Comparison of ENCODE assay signal across 8 mouse cellular contexts in the genomic region with DNA sequence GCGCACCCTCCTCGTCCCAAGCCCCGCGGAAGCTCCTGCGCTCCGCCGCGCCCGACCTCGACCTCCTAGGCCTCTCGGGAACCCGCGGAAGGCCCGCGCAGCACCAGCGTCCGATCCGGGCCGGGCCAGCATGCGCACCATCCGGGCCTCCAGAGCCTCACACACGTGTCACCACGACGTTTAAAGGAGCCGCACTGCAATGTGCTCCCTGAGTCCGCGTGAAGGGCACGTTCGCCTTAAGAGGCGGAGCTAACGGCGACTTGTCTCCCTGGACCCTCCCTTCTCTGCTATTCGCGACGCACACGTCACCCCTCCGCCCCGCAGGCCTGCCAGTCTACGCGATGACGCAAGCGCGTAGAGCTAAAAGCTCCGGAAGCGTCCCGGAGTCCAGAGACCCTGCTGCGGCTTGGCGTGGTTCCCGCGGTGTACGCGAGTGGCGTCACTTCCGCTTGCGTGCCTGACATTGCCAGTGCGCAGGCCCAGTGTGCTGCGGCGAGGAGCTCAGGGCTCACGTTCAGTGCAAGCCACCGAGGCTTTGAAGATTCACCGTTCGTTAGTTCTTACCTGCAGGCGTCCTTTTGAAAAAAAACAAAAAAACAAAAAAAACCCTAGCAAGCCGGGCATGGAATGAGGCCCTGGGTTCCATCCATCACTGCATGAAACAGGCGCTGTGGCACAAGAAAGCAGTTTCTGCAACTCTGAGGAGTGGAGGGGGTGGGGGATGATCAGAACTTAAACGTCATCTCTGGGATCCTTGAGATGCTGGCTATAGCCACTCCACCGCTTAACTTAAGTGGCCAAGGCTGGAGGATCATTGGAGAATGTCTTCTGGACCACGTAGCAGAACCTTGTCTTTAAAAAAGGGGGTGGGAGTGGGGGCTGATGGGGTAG. TPM values are rescaled to one million over a fixed set of nuclear protein-coding genes. Genes with fewer than 3 reads are reported as not detected.
DNase-seq lines count a peak whose midpoint lies in the region; ATAC-seq and TF ChIP-seq lines count a peak whose summit lies in the region.

A gene (minus strand): TSS at position 246 of the 891 bp plus-strand sequence.

- DNase-seq in G1E (ENCODE audit: low spot score), result peak; percentile 94
- peak; percentile 100 for DNase-seq in cerebellum, adult 18-20 months
- DNase-seq in heart, postnatal 36 days, result peak; percentile 99
- peak; percentile 100 for DNase-seq in layer of hippocampus, adult 2 months (ENCODE audit: low spot score in 2 of 2)
- peak; percentile 100 for DNase-seq in lung, embryonic 14.5 days
- peak; percentile 98 for DNase-seq in thymus, adult 2 months

- H3K27me3 ChIP-seq in G1E (ENCODE audit: insufficient read depth, low read length), result peaks cover 8% of the 10 kb centered on the region; the same call in 1 of the 2 replicates
- H3K27me3 ChIP-seq in forebrain, embryonic 16.5 days (replicated peaks; ENCODE audit: control insufficient read depth, insufficient read depth, low read length), result no peaks in the 10 kb centered on the region
- H3K27me3 ChIP-seq in lung, embryonic 14.5 days (ENCODE audit: insufficient read depth, low read length), result no peaks in the 10 kb centered on the region
- no peaks in the 10 kb centered on the region for H3K27me3 ChIP-seq in thymus, adult 2 months (ENCODE audit: control insufficient read depth, insufficient read depth, low read length)

- peak within 1 kb of the TSS; percentile 99 for H3K4me3 ChIP-seq in G1E (ENCODE audit: low read depth, low read length)
- H3K4me3 ChIP-seq in forebrain, embryonic 16.5 days (replicated peaks; ENCODE audit: low read length), result peak within 1 kb of the TSS; percentile 77
- peak within 1 kb of the TSS; percentile 85 for H3K4me3 ChIP-seq in layer of hippocampus, adult 2 months
- peak within 1 kb of the TSS; percentile 82 for H3K4me3 ChIP-seq in lung, embryonic 14.5 days (ENCODE audit: low read depth, low read length)
- H3K4me3 ChIP-seq in olfactory bulb, adult 2 months (ENCODE audit: insufficient read depth, low read depth, low read length), result peak within 1 kb of the TSS; percentile 89
- H3K4me3 ChIP-seq in thymus, adult 2 months (ENCODE audit: control insufficient read depth, insufficient read depth, low read length), result peak within 1 kb of the TSS; percentile 86

- peak within 1 kb of the TSS; percentile 87 for H3K9ac ChIP-seq in forebrain, embryonic 16.5 days (replicated peaks; ENCODE audit: low read depth, low read length)
- peak within 1 kb of the TSS; percentile 79 for H3K9ac ChIP-seq in lung, embryonic 14.5 days

- peaks cover 31% of the 10 kb centered on the region for H3K36me3 ChIP-seq in G1E (replicated peaks)
- H3K36me3 ChIP-seq in forebrain, embryonic 16.5 days (ENCODE audit: control insufficient read depth, insufficient read depth), result 0 out of 2 replicates have a peak, but pooled peaks cover 3% of the 10 kb centered on the region
- peaks cover 27% of the 10 kb centered on the region for H3K36me3 ChIP-seq in lung, embryonic 14.5 days (ENCODE audit: insufficient read depth)
- H3K36me3 ChIP-seq in thymus, adult 2 months (ENCODE audit: control insufficient read depth, insufficient read depth, low read length), result no peaks in the 10 kb centered on the region

- under 1% methylated on average over 67 of the region's 68 CpGs for WGBS in forebrain, embryonic 16.5 days
- under 1% methylated on average over 68 of the region's 68 CpGs for WGBS in lung, embryonic 14.5 days
- WGBS in olfactory bulb, adult 2 months, result under 1% methylated on average over 68 of the region's 68 CpGs
- 1% methylated on average over 68 of the region's 68 CpGs for WGBS in thymus, adult 2 months

- H3K4me1 ChIP-seq in G1E (ENCODE audit: insufficient read depth, low read depth, low read length), result peaks cover 40% of the 10 kb centered on the region
- peaks cover 15% of the 10 kb centered on the region for H3K4me1 ChIP-seq in forebrain, embryonic 16.5 days (replicated peaks; ENCODE audit: control insufficient read depth, insufficient read depth, low read length)
- peaks cover 5% of the 10 kb centered on the region; the same call in 1 of the 2 replicates for H3K4me1 ChIP-seq in lung, embryonic 14.5 days (ENCODE audit: insufficient read depth)
- peaks cover 11% of the 10 kb centered on the region for H3K4me1 ChIP-seq in olfactory bulb, adult 2 months (ENCODE audit: control insufficient read depth, insufficient read depth, low read length)
- peaks cover 16% of the 10 kb centered on the region for H3K4me1 ChIP-seq in thymus, adult 2 months (replicated peaks; ENCODE audit: control insufficient read depth, insufficient read depth, low read length)

- ATAC-seq in G1E (ENCODE audit: extremely low read depth, insufficient number of reproducible peaks, low FRiP score, poor library complexity, severe bottlenecking), result peak; percentile 97
- ATAC-seq in forebrain, embryonic 16.5 days, result peak; percentile 99
- ATAC-seq in lung, embryonic 14.5 days (ENCODE audit: insufficient read depth), result peak; percentile 99

- H3K27ac ChIP-seq in forebrain, embryonic 16.5 days (ENCODE audit: low read length), result peak within 1 kb of the TSS; percentile 91
- peak within 1 kb of the TSS; percentile 97 for H3K27ac ChIP-seq in layer of hippocampus, adult 2 months
- peak within 1 kb of the TSS; percentile 85 for H3K27ac ChIP-seq in lung, embryonic 14.5 days (ENCODE audit: low read depth)
- H3K27ac ChIP-seq in olfactory bulb, adult 2 months (ENCODE audit: insufficient read depth, low read depth, low read length), result peak within 1 kb of the TSS; percentile 88
- peak within 1 kb of the TSS; percentile 82 for H3K27ac ChIP-seq in thymus, adult 2 months (ENCODE audit: control insufficient read depth, insufficient read depth, low read length)

- no peak for TF ChIP-seq CTCF in G1E (IDR thresholded peaks at IDR 0.05; ENCODE audit: low read depth, low read length)
- no peak for TF ChIP-seq CTCF in layer of hippocampus, adult 2 months (conservative IDR thresholded peaks at IDR 0.05)
- no peak for TF ChIP-seq CTCF in lung, embryonic 14.5 days (IDR thresholded peaks at IDR 0.05; ENCODE audit: low read depth)
- TF ChIP-seq CTCF in olfactory bulb, adult 2 months (IDR thresholded peaks at IDR 0.05; ENCODE audit: insufficient read depth, low read depth, low read length), result no peak
- TF ChIP-seq CTCF in thymus, adult 2 months (IDR thresholded peaks at IDR 0.05; ENCODE audit: borderline replicate concordance, control insufficient read depth, extremely low read depth, insufficient read depth, low read length, poor library complexity), result peak; percentile 70; the same call in 1 of the 2 replicates

- intact Hi-C loops in heart, postnatal 36 days (cut with DNase I), result no loop called here

- H3K4me2 ChIP-seq in forebrain, embryonic 16.5 days (ENCODE audit: low read length), result peak within 1 kb of the TSS; percentile 98
- H3K4me2 ChIP-seq in lung, embryonic 14.5 days, result peak within 1 kb of the TSS; percentile 90

- peak; percentile 88 for TF ChIP-seq POLR2A in olfactory bulb, adult 2 months (IDR thresholded peaks at IDR 0.05; ENCODE audit: insufficient read depth, low read depth, low read length)
- TF ChIP-seq POLR2A in thymus, adult 2 months (IDR thresholded peaks at IDR 0.05; ENCODE audit: control insufficient read depth, extremely low read depth, insufficient read depth, low read length, poor library complexity), result peak; percentile 78

- H3K9me3 ChIP-seq in G1E (replicated peaks), result no peaks in the 10 kb centered on the region
- no peaks in the 10 kb centered on the region for H3K9me3 ChIP-seq in forebrain, embryonic 16.5 days (ENCODE audit: control insufficient read depth, low read length)
- no peaks in the 10 kb centered on the region for H3K9me3 ChIP-seq in lung, embryonic 14.5 days (ENCODE audit: low read depth, low read length)

RNA-seq across cellular contexts. Expression of the gene that starts here (rescaled TPM):
- 27.1 and 36.5 TPM in 2 replicates for total RNA-seq in G1E (2014; fragmentation: Nextera tagmentation)
- 6.2 and 8.0 TPM in 2 replicates for total RNA-seq in G1E (2017)
- polyA plus RNA-seq in G1E (2012), result 55.1 and 60.6 TPM in 2 replicates
- polyA plus RNA-seq in forebrain, embryonic 16.5 days (2015; fragmentation: Nextera tagmentation; extraction: Ambion mirVana), result 15.8 and 20.2 TPM in 2 replicates
- 10 to 100 TPM; 12.6 to 15.2 TPM for total RNA-seq in heart, postnatal 36 days (2021)
- 10 to 100 TPM; 26.5 to 28.5 TPM for total RNA-seq in layer of hippocampus, adult 2 months (2021)
- polyA plus RNA-seq in lung, embryonic 14.5 days (2014; fragmentation: Nextera tagmentation; extraction: Ambion mirVana), result 18.7 and 19.9 TPM in 2 replicates
- not detected in 2 replicates for polyA plus RNA-seq in olfactory bulb, adult 2 months (2012; ENCODE audit: insufficient read depth, insufficient read length, low replicate concordance, missing spikeins)
- 28.8 and 34.6 TPM in 2 replicates for polyA plus RNA-seq in thymus, adult 2 months (2012; rRNA removed)

Comparison
In these comparisons a context has a peak if more than half of its experiments do, and no peak if none do; other contexts are left out.
1. Peak in every context shown above with its lines: DNase-seq, ATAC-seq, H3K4me3 ChIP-seq and H3K27ac ChIP-seq.
2. RNA of the gene that starts here (polyA plus RNA-seq): 55.1 to 60.6 TPM in G1E, 28.8 to 34.6 TPM in thymus, adult 2 months, 15.8 to 20.2 TPM in forebrain, embryonic 16.5 days and 18.7 to 19.9 TPM in lung, embryonic 14.5 days; not detected in olfactory bulb, adult 2 months; every median in the first group is over 10 times any median in the second.